Mouse (Mus musculus): ENCODE results near the gene Lypd5.
"Not testable (repeated sequence)": the region's sequence is repeated elsewhere in the genome, so short reads cannot be mapped to it uniquely, and the experiment has no call there.

Gene Lypd5

GRCm38 (mm10) chr7:24384827-24385226 lies 35.8 kb downstream of the Lypd5 start:
- DNase-seq = peak; percentile 83 to 85

- DNase-seq = no peak
Measured at GRCm38 (mm10) chr7:24387059-24387556, 38.1 kb downstream of the Lypd5 start.

- DNase-seq = no peak
Measured at GRCm38 (mm10) chr7:24389516-24390187, 40.7 kb downstream of the Lypd5 start.

- DNase-seq = no peak
Measured at GRCm38 (mm10) chr7:24390512-24390911, 41.5 kb downstream of the Lypd5 start.

- peak; percentile 39 to 58 for DNase-seq
Measured at GRCm38 (mm10) chr7:24391077-24391476, 42.1 kb downstream of the Lypd5 start.

- no peak for DNase-seq
Measured at GRCm38 (mm10) chr7:24391687-24392086, 42.7 kb downstream of the Lypd5 start.

GRCm38 (mm10) chr7:24394054-24394453 lies 45.1 kb downstream of the Lypd5 start:
- DNase-seq = no peak

GRCm38 (mm10) chr7:24394475-24395161 lies 45.6 kb downstream of the Lypd5 start:
- DNase-seq = no peak

GRCm38 (mm10) chr7:24396832-24397231 lies 47.8 kb downstream of the Lypd5 start:
- DNase-seq = no peak

GRCm38 (mm10) chr7:24398364-24398913 lies 49.4 kb downstream of the Lypd5 start:
- DNase-seq = no peak

- DNase-seq = peak; percentile 97 to 98
Measured at GRCm38 (mm10) chr7:24399256-24400081, 50.5 kb downstream of the Lypd5 start, which contains the start of gene Smg9. Gene Smg9, plus strand, starts transcription at chr7:24399619.

- DNase-seq = no peak
Measured at GRCm38 (mm10) chr7:24400082-24400452, 51.1 kb downstream of the Lypd5 start.

GRCm38 (mm10) chr7:24400489-24400888 lies 51.5 kb downstream of the Lypd5 start:
- DNase-seq = not testable (repeated sequence)

- DNase-seq = no peak
Measured at GRCm38 (mm10) chr7:24402851-24403250, 53.9 kb downstream of the Lypd5 start.

Data from kidney, postnatal 4 days (tissue).